Mouse (Mus musculus): Measurements from ENCODE around the gene Ssna1. TPM values are rescaled to one million over a fixed set of nuclear protein-coding genes. Genes with fewer than 3 reads are reported as not detected.
"Not testable (repeated sequence)": the region's sequence is repeated elsewhere in the genome, so short reads cannot be mapped to it uniquely, and the experiment has no call there.

Ssna1 gene
- polyA plus RNA-seq, 1 experiment from 2014 or later: 94.7 TPM

- Histone ChIP-seq H3K4me3 (ENCODE audit: low read depth, low read length) (peak overlapping the region; percentile 100), H3K9ac (ENCODE audit: low read depth, low read length) (peak overlapping the region; percentile 91), H3K4me1 (ENCODE audit: control insufficient read depth, low read depth, low read length) (peaks cover 14% of the 10 kb centered on the region), H3K4me2 (ENCODE audit: low read depth, low read length) (peak overlapping the region; percentile 73)
- ATAC-seq (ENCODE audit: low read depth); H3K27me3 ChIP-seq (ENCODE audit: control insufficient read depth, insufficient read depth, low read depth, low read length); H3K36me3 ChIP-seq (ENCODE audit: control insufficient read depth, insufficient read depth); H3K9me3 ChIP-seq (replicated peaks; ENCODE audit: control insufficient read depth, low read length); H3K27ac ChIP-seq (ENCODE audit: low read length): not testable (repeated sequence)
- WGBS (ENCODE audit: insufficient replicate concordance): 40% methylated on average over 11 of the region's 12 CpGs
These were observed 15.7 kb downstream of the Ssna1 start for GRCm38 (mm10) chr2:25256443-25257109.

- ATAC-seq (ENCODE audit: low read depth): peak; percentile 88
- no peaks in the 10 kb centered on the region for H3K27me3 ChIP-seq (ENCODE audit: control insufficient read depth, insufficient read depth, low read depth, low read length)
- peaks cover 5% of the 10 kb centered on the region; the same call in 1 of the 2 replicates for H3K36me3 ChIP-seq (ENCODE audit: control insufficient read depth, insufficient read depth)
- H3K27ac ChIP-seq (ENCODE audit: low read length): peak within 1 kb of the TSS; percentile 87
- peaks cover 14% of the 10 kb centered on the region for H3K4me1 ChIP-seq (ENCODE audit: control insufficient read depth, low read depth, low read length)
- under 1% methylated on average over 39 of the region's 39 CpGs for WGBS (ENCODE audit: insufficient replicate concordance)
- H3K9me3 ChIP-seq (replicated peaks; ENCODE audit: control insufficient read depth, low read length): no peaks in the 10 kb centered on the region
- H3K4me3 ChIP-seq (ENCODE audit: low read depth, low read length): peak within 1 kb of the TSS; percentile 100
- H3K9ac ChIP-seq (ENCODE audit: low read depth, low read length): peak within 1 kb of the TSS; percentile 91
- H3K4me2 ChIP-seq (ENCODE audit: low read depth, low read length): peak within 1 kb of the TSS; percentile 73
These were observed 16.9 kb downstream of the Ssna1 start, which contains the start of gene Tmem203 for GRCm38 (mm10) chr2:25255284-25255779. Tmem203 (plus strand) TSS chr2:25255439.

- H3K27me3 ChIP-seq (ENCODE audit: control insufficient read depth, insufficient read depth, low read depth, low read length): no peaks in the 10 kb centered on the region
- WGBS (ENCODE audit: insufficient replicate concordance): 76% methylated on average over 1 of the region's 1 CpGs
- H3K4me3 ChIP-seq (ENCODE audit: low read depth, low read length): no peak overlapping the region
- H3K4me1 ChIP-seq (ENCODE audit: control insufficient read depth, low read depth, low read length): peaks cover 14% of the 10 kb centered on the region
- no peak overlapping the region for H3K27ac ChIP-seq (ENCODE audit: low read length)
- H3K4me2 ChIP-seq (ENCODE audit: low read depth, low read length): no peak overlapping the region
- no peaks in the 10 kb centered on the region for H3K9me3 ChIP-seq (replicated peaks; ENCODE audit: control insufficient read depth, low read length)
- peaks cover 15% of the 10 kb centered on the region for H3K36me3 ChIP-seq (ENCODE audit: control insufficient read depth, insufficient read depth)
- ATAC-seq (ENCODE audit: low read depth): no peak
- no peak overlapping the region for H3K9ac ChIP-seq (ENCODE audit: low read depth, low read length)
These were observed 19.9 kb downstream of the Ssna1 start for GRCm38 (mm10) chr2:25252331-25252730.

GRCm38 (mm10) chr2:25246183-25247072 lies 25.8 kb downstream of the Ssna1 start, which contains the start of gene AL732309.1:
AL732309.1 (minus strand) TSS chr2:25246863.
- no peak within 1 kb of the TSS for H3K4me3 ChIP-seq (ENCODE audit: low read depth, low read length)

GRCm38 (mm10) chr2:25244144-25244543 lies 28.1 kb downstream of the Ssna1 start:
- WGBS (ENCODE audit: insufficient replicate concordance): 75% methylated on average over 4 of the region's 4 CpGs
- peaks cover 19% of the 10 kb centered on the region for H3K4me1 ChIP-seq (ENCODE audit: control insufficient read depth, low read depth, low read length)
- ATAC-seq (ENCODE audit: low read depth): no peak

More at GRCm38 (mm10) chr2:25246183-25247072, 25.8 kb downstream of the Ssna1 start, which contains the start of gene AL732309.1:
- WGBS (ENCODE audit: insufficient replicate concordance): 78% methylated on average over 10 of the region's 10 CpGs
- ATAC-seq (ENCODE audit: low read depth): no peak
- Histone ChIP-seq H3K27me3 (ENCODE audit: control insufficient read depth, insufficient read depth, low read depth, low read length) (peaks cover 20% of the 10 kb centered on the region), H3K4me1 (ENCODE audit: control insufficient read depth, low read depth, low read length) (peaks cover 12% of the 10 kb centered on the region), H3K9ac (ENCODE audit: low read depth, low read length) (no peak within 1 kb of the TSS), H3K9me3 (replicated peaks; ENCODE audit: control insufficient read depth, low read length) (no peaks in the 10 kb centered on the region), H3K4me2 (ENCODE audit: low read depth, low read length) (no peak within 1 kb of the TSS), H3K36me3 (ENCODE audit: control insufficient read depth, insufficient read depth) (peaks cover 15% of the 10 kb centered on the region), H3K27ac (ENCODE audit: low read length) (no peak within 1 kb of the TSS)

GRCm38 (mm10) chr2:25243342-25243741 lies 28.9 kb downstream of the Ssna1 start:
- peaks cover 19% of the 10 kb centered on the region for H3K4me1 ChIP-seq (ENCODE audit: control insufficient read depth, low read depth, low read length)
- no peak overlapping the region for H3K4me3 ChIP-seq (ENCODE audit: low read depth, low read length)
- no peak for ATAC-seq (ENCODE audit: low read depth)
- H3K9ac ChIP-seq (ENCODE audit: low read depth, low read length): no peak overlapping the region
- no peak overlapping the region for H3K27ac ChIP-seq (ENCODE audit: low read length)
- no peaks in the 10 kb centered on the region for H3K9me3 ChIP-seq (replicated peaks; ENCODE audit: control insufficient read depth, low read length)
- 66% methylated on average over 8 of the region's 8 CpGs for WGBS (ENCODE audit: insufficient replicate concordance)
- peaks cover 29% of the 10 kb centered on the region for H3K27me3 ChIP-seq (ENCODE audit: control insufficient read depth, insufficient read depth, low read depth, low read length)
- no peaks in the 10 kb centered on the region; the same call in none of the 2 replicates for H3K36me3 ChIP-seq (ENCODE audit: control insufficient read depth, insufficient read depth)
- H3K4me2 ChIP-seq (ENCODE audit: low read depth, low read length): no peak overlapping the region

More at GRCm38 (mm10) chr2:25244144-25244543, 28.1 kb downstream of the Ssna1 start:
- Histone ChIP-seq H3K27ac (ENCODE audit: low read length) (no peak overlapping the region), H3K27me3 (ENCODE audit: control insufficient read depth, insufficient read depth, low read depth, low read length) (peaks cover 29% of the 10 kb centered on the region), H3K36me3 (ENCODE audit: control insufficient read depth, insufficient read depth) (peaks cover 4% of the 10 kb centered on the region), H3K4me2 (ENCODE audit: low read depth, low read length) (no peak overlapping the region), H3K9me3 (replicated peaks; ENCODE audit: control insufficient read depth, low read length) (no peaks in the 10 kb centered on the region), H3K9ac (ENCODE audit: low read depth, low read length) (no peak overlapping the region), H3K4me3 (ENCODE audit: low read depth, low read length) (no peak overlapping the region)

- H3K9me3 ChIP-seq (replicated peaks; ENCODE audit: control insufficient read depth, low read length): no peaks in the 10 kb centered on the region
- peaks cover 19% of the 10 kb centered on the region for H3K4me1 ChIP-seq (ENCODE audit: control insufficient read depth, low read depth, low read length)
- peaks cover 29% of the 10 kb centered on the region for H3K27me3 ChIP-seq (ENCODE audit: control insufficient read depth, insufficient read depth, low read depth, low read length)
- H3K4me2 ChIP-seq (ENCODE audit: low read depth, low read length): peak within 1 kb of the TSS; percentile 73
- no peak within 1 kb of the TSS for H3K27ac ChIP-seq (ENCODE audit: low read length)
- peak within 1 kb of the TSS; percentile 33; the same call in 1 of the 2 replicates for H3K9ac ChIP-seq (ENCODE audit: low read depth, low read length)
- no peak for ATAC-seq (ENCODE audit: low read depth)
- peak within 1 kb of the TSS; percentile 56 for H3K4me3 ChIP-seq (ENCODE audit: low read depth, low read length)
- 0% methylated on average over 33 of the region's 59 CpGs for WGBS (ENCODE audit: insufficient replicate concordance)
- no peaks in the 10 kb centered on the region; the same call in 1 of the 2 replicates for H3K36me3 ChIP-seq (ENCODE audit: control insufficient read depth, insufficient read depth)
These were observed 30.1 kb downstream of the Ssna1 start, which contains the start of the genes Rnf208 and Cysrt1 for GRCm38 (mm10) chr2:25242101-25242506. Rnf208 (plus strand) TSS chr2:25242255. Cysrt1 (minus strand) TSS chr2:25242452.

GRCm38 (mm10) chr2:25241438-25241775 lies 30.8 kb downstream of the Ssna1 start:
- H3K27ac ChIP-seq (ENCODE audit: low read length): no peak overlapping the region
- 9% methylated on average over 6 of the region's 6 CpGs for WGBS (ENCODE audit: insufficient replicate concordance)

More at GRCm38 (mm10) chr2:25241438-25241775, 30.8 kb downstream of the Ssna1 start:
- H3K4me1 ChIP-seq (ENCODE audit: control insufficient read depth, low read depth, low read length): peaks cover 19% of the 10 kb centered on the region
- peaks cover 29% of the 10 kb centered on the region for H3K27me3 ChIP-seq (ENCODE audit: control insufficient read depth, insufficient read depth, low read depth, low read length)
- no peak for ATAC-seq (ENCODE audit: low read depth)
- H3K4me2 ChIP-seq (ENCODE audit: low read depth, low read length): peak overlapping the region; percentile 73
- H3K36me3 ChIP-seq (ENCODE audit: control insufficient read depth, insufficient read depth): no peaks in the 10 kb centered on the region
- no peaks in the 10 kb centered on the region for H3K9me3 ChIP-seq (replicated peaks; ENCODE audit: control insufficient read depth, low read length)
- no peak overlapping the region; the same call in 1 of the 2 replicates for H3K4me3 ChIP-seq (ENCODE audit: low read depth, low read length)
- H3K9ac ChIP-seq (ENCODE audit: low read depth, low read length): no peak overlapping the region
